ENCODE assay signal across 21 mouse cellular contexts in genomic region chr19:4607406-4607805, GRCm38 (mm10). TPM values are rescaled to one million over a fixed set of nuclear protein-coding genes. Genes with fewer than 3 reads are reported as not detected.
DNase-seq lines count a peak whose midpoint lies in the region; ATAC-seq and TF ChIP-seq lines count a peak whose summit lies in the region.
"Had no signal": no experiment of that assay in that cellular context is flagged by ENCODE, and none has a peak within 500 bp of the region (broad histone marks: within the 10 kb centered on the region; RNA-seq: fewer than 3 reads in every experiment).

No protein-coding gene starts in this region.

- no peaks in the 10 kb centered on the region; the same call in 1 of the 2 replicates for H3K79me2 ChIP-seq in liver, adult 2 months (ENCODE audit: control insufficient read depth, insufficient read depth, low read length)

- H3K27ac ChIP-seq in liver, adult 2 months (replicated peaks; ENCODE audit: insufficient read depth, low read depth, low read length) = peak overlapping the region; percentile 46; the same call in 1 of the 2 replicates
- no peak overlapping the region for H3K27ac ChIP-seq in liver, embryonic 12.5 days
- no peak overlapping the region for H3K27ac ChIP-seq in testis, adult 2 months (ENCODE audit: control insufficient read depth, insufficient read depth, low read depth, low read length)

- no peak overlapping the region for H3K4me2 ChIP-seq in liver, embryonic 12.5 days

- H3K36me3 ChIP-seq in liver, adult 2 months (ENCODE audit: control insufficient read depth, insufficient read depth, low read length) = peaks cover 27% of the 10 kb centered on the region
- peaks cover 19% of the 10 kb centered on the region for H3K36me3 ChIP-seq in liver, embryonic 12.5 days
- H3K36me3 ChIP-seq in testis, adult 2 months (ENCODE audit: control insufficient read depth, insufficient read depth, low read length) = no peaks in the 10 kb centered on the region
- H3K36me3 ChIP-seq: G1E had no signal

- no peak for TF ChIP-seq CTCF in liver, adult 2 months (IDR thresholded peaks at IDR 0.05; ENCODE audit: low read depth, low read length)
- no peak for TF ChIP-seq CTCF in testis, adult 2 months (IDR thresholded peaks at IDR 0.05; ENCODE audit: control insufficient read depth, insufficient read depth, insufficient replicate concordance, low read depth, low read length)

- H3K9ac ChIP-seq in liver, adult 2 months (ENCODE audit: low read depth, low read length) = no peak overlapping the region
- H3K9ac ChIP-seq in liver, embryonic 12.5 days = no peak overlapping the region

- no peak overlapping the region for H3K4me3 ChIP-seq in liver, adult 2 months (ENCODE audit: insufficient read depth, low read depth, low read length)
- no peak overlapping the region for H3K4me3 ChIP-seq in liver, embryonic 12.5 days
- peak overlapping the region; percentile 75 for H3K4me3 ChIP-seq in testis, adult 2 months (ENCODE audit: control insufficient read depth, low read depth, low read length)

- DNase-seq in heart, adult 11 months = peak; percentile 86
- DNase-seq in heart, postnatal 4 days = no peak
- DNase-seq in liver, adult 2 months (ENCODE audit: extremely low read depth, low read depth, low spot score) = no peak
- DNase-seq in testis, postnatal 14 days (ENCODE audit: low spot score) = no peak
- DNase-seq: adrenal gland, adult 2 months; adrenal gland, adult 8-10 months; adrenal gland, postnatal 10 days; adrenal gland, postnatal 14 days; adrenal gland, postnatal 25 days; adrenal gland, postnatal 36 days; B cell, adult 2 months; cerebellum, adult 11 months; cerebellum, adult 11-12 months; cerebellum, adult 18-20 months had no signal

- H3K27me3 ChIP-seq in liver, adult 2 months (ENCODE audit: control insufficient read depth, insufficient read depth, low read length) = no peaks in the 10 kb centered on the region
- H3K27me3 ChIP-seq in liver, embryonic 12.5 days (replicated peaks) = no peaks in the 10 kb centered on the region
- H3K27me3 ChIP-seq in testis, adult 2 months (ENCODE audit: control insufficient read depth, insufficient read depth, low read length) = no peaks in the 10 kb centered on the region
- H3K27me3 ChIP-seq: CH12.LX, Patski had no signal

- no peaks in the 10 kb centered on the region for H3K9me3 ChIP-seq in liver, embryonic 12.5 days (replicated peaks)
- H3K9me3 ChIP-seq: G1E had no signal

- no peak for TF ChIP-seq POLR2A in liver, adult 2 months (IDR thresholded peaks at IDR 0.05; ENCODE audit: extremely low read depth, insufficient read depth, low read length)
- no peak for TF ChIP-seq POLR2A in testis, adult 2 months (IDR thresholded peaks at IDR 0.05; ENCODE audit: control insufficient read depth, low read depth, low read length)

- 93% methylated on average over 12 of the region's 12 CpGs for WGBS in liver, adult 2 months
- WGBS in liver, embryonic 12.5 days (ENCODE audit: insufficient replicate concordance) = 81% methylated on average over 12 of the region's 12 CpGs

- no peak for ATAC-seq in liver, embryonic 12.5 days
- ATAC-seq: activated CD4-positive, CD25-positive, alpha-beta regulatory T cell, adult 4 months; CD4-positive, CD25-positive, alpha-beta regulatory T cell, adult 4 months; Patski had no signal

- peaks cover 2% of the 10 kb centered on the region; the same call in 1 of the 2 replicates for H3K4me1 ChIP-seq in liver, adult 2 months (ENCODE audit: control insufficient read depth, insufficient read depth, low read length)
- H3K4me1 ChIP-seq in liver, embryonic 12.5 days = peaks cover 28% of the 10 kb centered on the region
- no peaks in the 10 kb centered on the region for H3K4me1 ChIP-seq in testis, adult 2 months (ENCODE audit: control insufficient read depth, insufficient read depth, low read length)

RNA-seq across cellular contexts. Expression of gene Lrfn4, which starts 8.1 kb away (rescaled TPM):
- total RNA-seq in heart, postnatal 4 days (2021) = 10 to 100 TPM; 19.1 to 20.5 TPM
- total RNA-seq in liver, adult 2 months (2014; rRNA removed) = 0.13 and 0.18 TPM in 2 replicates
- polyA plus RNA-seq in liver, adult 2 months (2012; rRNA removed) = 0.27 and 0.35 TPM in 2 replicates
- polyA plus RNA-seq in liver, embryonic 12.5 days (2016; fragmentation: Nextera tagmentation; extraction: Ambion mirVana) = 2.6 and 2.7 TPM in 2 replicates
- polyA plus RNA-seq in testis, adult 2 months (2012; rRNA removed) = 1.7 and 1.9 TPM in 2 replicates
- polyA plus RNA-seq: CD4-positive, CD25-positive, alpha-beta regulatory T cell, adult 4 months had no signal

RNA-seq across cellular contexts. Expression of gene Rce1, which starts 18.0 kb away (rescaled TPM):
- 10 to 100 TPM; 16.1 to 18.0 TPM for total RNA-seq in heart, postnatal 4 days (2021)
- 14.8 and 15.7 TPM in 2 replicates for total RNA-seq in liver, adult 2 months (2014; rRNA removed)
- 31.0 and 44.9 TPM in 2 replicates for polyA plus RNA-seq in liver, adult 2 months (2012; rRNA removed)
- 35.9 and 39.3 TPM in 2 replicates for polyA plus RNA-seq in liver, embryonic 12.5 days (2016; fragmentation: Nextera tagmentation; extraction: Ambion mirVana)
- 41.2 and 43.7 TPM in 2 replicates for polyA plus RNA-seq in testis, adult 2 months (2012; rRNA removed)
